Mouse (Mus musculus) midbrain, embryonic 10.5 days (tissue): ENCODE data around the gene Ctbs. TPM values are rescaled to one million over a fixed set of nuclear protein-coding genes. Genes with fewer than 3 reads are reported as not detected.

ENCODE experiments used
- DNase-seq: peaks from one replicate; pipeline ENCODE4 v3.0.0-alpha.2; 2017; ENCODE audit warnings: low spot score
- H3K27ac ChIP-seq: fragments of 300-500 bp; sonication (generic); replicated peaks from 2 replicates; pipeline ENCODE4 v1.5.1; 2016; ENCODE audit warnings: mild to moderate bottlenecking
- H3K27me3 ChIP-seq: fragments of 300-500 bp; sonication (generic); 2 replicates; pipeline ENCODE4 v1.6.1; 2016; ENCODE audit warnings: low read depth, mild to moderate bottlenecking; ENCODE audit not compliant: poor library complexity, severe bottlenecking
- H3K36me3 ChIP-seq: fragments of 300-500 bp; sonication (generic); 2 replicates; pipeline ENCODE4 v1.6.1; 2016; ENCODE audit warnings: mild to moderate bottlenecking, moderate library complexity
- H3K4me1 ChIP-seq: fragments of 300-500 bp; sonication (generic); 2 replicates; pipeline ENCODE4 v1.6.1; 2016
- H3K4me3 ChIP-seq: fragments of 300-500 bp; sonication (generic); 2 replicates; pipeline ENCODE4 v1.5.1; 2016; ENCODE audit warnings: mild to moderate bottlenecking, moderate library complexity
- H3K9me3 ChIP-seq: fragments of 300-500 bp; sonication (generic); replicated peaks from 2 replicates; pipeline ENCODE4 v1.6.1; 2016; ENCODE audit warnings: mild to moderate bottlenecking
- WGBS: fragments of 180-500 bp; shearing (Covaris S2); methylation state at CpG from one replicate; pipeline ENCODE4 v1.1.7; 2016; 5-methylcytosine and 5-hydroxymethylcytosine counted together
- polyA plus RNA-seq: library from polyadenylated mRNA; unstranded; fragments of >200 nt; fragmentation: Nextera tagmentation; extraction: Ambion mirVana; gene quantifications from 2 replicates; pipeline ENCODE4 v1.2.1, GENCODE M21; 2016

Gene Ctbs
- polyA plus RNA-seq, 1 experiment from 2014 or later = 5.7 TPM

DNA sequence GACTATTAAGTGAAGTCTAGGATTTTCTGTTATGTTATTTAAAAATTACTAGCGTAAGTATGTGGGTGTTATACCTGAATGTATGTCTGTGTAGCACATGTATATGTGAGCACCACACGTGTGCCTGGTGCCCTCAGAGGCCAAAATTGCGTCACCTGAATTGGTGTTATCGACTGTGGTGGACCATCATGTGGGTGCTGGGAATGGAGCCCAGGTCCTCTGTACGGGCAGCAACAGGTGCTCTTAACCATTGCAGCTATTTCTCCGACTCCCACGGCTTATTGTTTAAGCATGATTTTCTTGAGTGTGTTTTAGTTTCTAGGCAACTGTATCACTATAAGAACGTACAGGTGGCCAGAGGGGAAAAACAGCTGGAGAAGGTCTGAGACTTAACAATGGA is 13.5 kb upstream of the Ctbs start:
- H3K4me1 ChIP-seq = no peaks in the 10 kb centered on the region
- no peaks in the 10 kb centered on the region for H3K27me3 ChIP-seq
- no peaks in the 10 kb centered on the region for H3K9me3 ChIP-seq
- H3K36me3 ChIP-seq = peaks cover 88% of the 10 kb centered on the region
- no peak for DNase-seq
- 94% methylated on average over 8 of the region's 8 CpGs for WGBS
- no peak overlapping the region for H3K27ac ChIP-seq
- no peak overlapping the region for H3K4me3 ChIP-seq

DNA sequence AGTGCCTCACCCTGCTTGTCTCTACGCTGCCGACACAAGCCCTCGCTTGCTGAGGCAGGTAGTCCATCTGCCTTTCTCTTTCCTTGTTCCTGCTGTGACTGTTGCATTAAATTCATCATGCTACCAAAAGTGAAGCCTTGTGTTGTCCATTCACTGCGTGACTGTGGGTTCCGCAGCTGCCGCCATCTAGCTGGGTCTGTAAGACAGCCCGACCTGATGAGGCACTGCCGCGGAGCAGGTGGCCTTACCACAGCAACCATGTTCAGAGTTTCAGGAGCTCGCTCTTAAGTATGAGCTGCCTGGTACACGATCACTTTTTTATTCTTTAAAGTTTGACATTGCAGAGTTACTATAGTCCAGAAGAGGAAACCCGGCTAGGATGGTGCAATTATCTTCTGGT is 9.6 kb upstream of the Ctbs start:
- no peak overlapping the region for H3K4me3 ChIP-seq
- peaks cover 67% of the 10 kb centered on the region for H3K36me3 ChIP-seq
- no peaks in the 10 kb centered on the region for H3K27me3 ChIP-seq
- no peaks in the 10 kb centered on the region for H3K9me3 ChIP-seq
- H3K4me1 ChIP-seq = no peaks in the 10 kb centered on the region
- no peak for DNase-seq
- no peak overlapping the region for H3K27ac ChIP-seq
- 94% methylated on average over 12 of the region's 12 CpGs for WGBS

DNA sequence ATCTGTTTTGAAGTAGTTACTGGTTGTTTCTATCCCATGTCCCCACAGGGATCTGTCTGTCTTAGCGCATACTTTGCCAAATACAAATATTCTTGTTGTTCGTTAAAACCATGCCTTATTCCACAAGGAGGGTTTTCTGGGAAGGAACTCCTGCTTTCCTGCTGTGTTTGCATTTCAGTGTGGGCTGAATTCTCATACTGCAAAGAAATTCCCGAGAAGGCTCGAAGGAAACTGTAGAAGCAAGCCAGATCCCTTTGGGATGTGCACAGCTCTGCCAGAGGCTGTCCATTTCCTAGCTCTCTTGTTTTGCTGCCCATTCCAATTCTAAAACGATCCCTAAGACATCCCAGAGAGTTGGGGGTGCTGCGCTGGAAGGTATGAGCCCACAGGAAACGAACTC is 9.2 kb upstream of the Ctbs start:
- peaks cover 64% of the 10 kb centered on the region for H3K36me3 ChIP-seq
- H3K4me3 ChIP-seq = no peak overlapping the region
- H3K27ac ChIP-seq = no peak overlapping the region
- H3K4me1 ChIP-seq = no peaks in the 10 kb centered on the region
- H3K9me3 ChIP-seq = no peaks in the 10 kb centered on the region
- no peaks in the 10 kb centered on the region for H3K27me3 ChIP-seq
- no peak for DNase-seq
- WGBS = 93% methylated on average over 7 of the region's 7 CpGs

DNA sequence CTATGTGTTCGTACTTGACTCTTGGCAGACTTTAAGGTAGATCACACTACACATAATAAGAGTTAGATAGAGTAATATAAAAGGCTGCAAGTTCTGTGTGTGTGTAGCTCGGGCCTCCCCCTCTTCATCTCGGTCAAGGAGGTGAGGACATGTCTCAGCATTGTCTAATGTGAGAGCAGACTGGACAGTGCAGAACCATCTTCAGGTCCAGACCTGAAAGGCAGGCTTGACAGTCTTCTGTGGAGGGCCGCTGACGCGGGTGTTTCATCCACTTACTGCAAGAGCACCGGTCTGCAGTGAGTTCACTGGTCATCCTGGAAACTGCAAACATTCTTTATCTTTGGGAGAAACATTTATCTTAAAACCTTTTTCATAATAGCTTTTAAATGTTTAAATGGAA is 7.1 kb upstream of the Ctbs start:
- H3K9me3 ChIP-seq = no peaks in the 10 kb centered on the region
- WGBS = 94% methylated on average over 7 of the region's 7 CpGs
- DNase-seq = no peak
- H3K4me3 ChIP-seq = no peak overlapping the region
- H3K27ac ChIP-seq = no peak overlapping the region
- H3K36me3 ChIP-seq = peaks cover 52% of the 10 kb centered on the region
- H3K4me1 ChIP-seq = no peaks in the 10 kb centered on the region
- H3K27me3 ChIP-seq = no peaks in the 10 kb centered on the region

DNA sequence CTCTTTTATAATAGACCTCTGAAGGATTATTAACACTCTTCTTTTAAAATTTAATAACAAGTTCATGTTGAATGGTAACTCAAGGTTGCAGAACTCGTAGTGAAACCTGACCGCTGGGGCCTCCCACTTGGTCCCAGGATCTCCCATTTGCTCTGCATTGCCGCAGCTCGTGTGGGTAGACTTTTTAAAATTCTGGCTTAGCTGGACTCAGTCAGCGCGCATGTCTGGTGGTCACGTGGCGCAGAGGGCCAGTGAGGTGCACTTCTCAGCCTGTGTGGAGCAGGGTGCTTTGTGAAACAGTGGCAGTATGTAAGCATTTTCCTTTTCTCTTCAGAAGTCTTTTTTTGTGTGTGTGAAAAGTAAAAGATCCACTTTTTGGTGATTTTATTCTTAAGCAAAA is 6.7 kb upstream of the Ctbs start:
- H3K4me3 ChIP-seq = no peak overlapping the region
- 93% methylated on average over 8 of the region's 8 CpGs for WGBS
- no peaks in the 10 kb centered on the region for H3K27me3 ChIP-seq
- no peaks in the 10 kb centered on the region for H3K4me1 ChIP-seq
- no peak overlapping the region for H3K27ac ChIP-seq
- peaks cover 47% of the 10 kb centered on the region for H3K36me3 ChIP-seq
- DNase-seq = no peak
- H3K9me3 ChIP-seq = no peaks in the 10 kb centered on the region

DNA sequence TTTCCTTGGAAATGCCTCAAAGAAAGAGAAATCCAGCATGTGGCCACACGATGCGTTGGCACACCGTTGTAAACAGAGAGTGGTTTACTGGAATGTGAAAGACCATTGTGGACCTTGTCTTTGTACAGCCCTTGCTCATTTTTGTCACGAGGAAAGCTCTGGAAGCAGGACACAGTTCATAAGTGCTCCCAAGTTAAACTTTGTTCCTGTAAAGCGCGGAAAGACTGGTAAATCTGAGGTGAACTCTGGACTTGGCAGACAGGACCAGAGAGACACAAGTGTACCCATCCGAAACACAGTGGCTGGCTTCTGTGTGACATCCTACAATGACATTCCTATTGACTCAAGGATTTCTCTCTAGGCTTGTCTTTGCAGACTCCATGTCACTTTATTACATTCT is 6.2 kb upstream of the Ctbs start:
- no peaks in the 10 kb centered on the region for H3K9me3 ChIP-seq
- DNase-seq = no peak
- WGBS = 95% methylated on average over 7 of the region's 7 CpGs
- no peaks in the 10 kb centered on the region for H3K4me1 ChIP-seq
- peaks cover 43% of the 10 kb centered on the region for H3K36me3 ChIP-seq
- no peak overlapping the region for H3K4me3 ChIP-seq
- no peak overlapping the region for H3K27ac ChIP-seq
- no peaks in the 10 kb centered on the region for H3K27me3 ChIP-seq

DNA sequence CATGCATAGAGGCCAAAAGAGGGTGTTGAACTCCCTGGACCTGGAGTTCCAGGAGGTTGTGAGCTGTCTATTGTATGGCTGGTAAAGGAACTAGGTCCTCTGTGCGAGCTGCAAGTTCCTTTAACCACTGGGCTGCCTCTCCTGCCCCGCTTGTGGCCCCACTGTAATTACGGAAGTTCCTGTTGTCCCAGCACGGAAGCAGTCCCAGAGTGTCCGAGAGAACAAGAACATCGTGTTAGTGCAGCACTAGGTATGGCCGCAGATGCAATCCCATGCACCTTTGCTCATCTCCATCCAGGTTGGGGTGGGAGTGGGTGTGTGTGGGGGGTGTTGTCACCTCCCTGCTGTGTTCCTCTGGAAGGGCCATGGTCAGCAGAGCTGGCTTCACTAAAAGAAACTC is 4.7 kb upstream of the Ctbs start:
- 92% methylated on average over 7 of the region's 7 CpGs for WGBS
- Histone ChIP-seq H3K27ac (no peak overlapping the region), H3K36me3 (peaks cover 36% of the 10 kb centered on the region), H3K4me3 (no peak overlapping the region), H3K4me1 (peaks cover 2% of the 10 kb centered on the region), H3K9me3 (no peaks in the 10 kb centered on the region), H3K27me3 (no peaks in the 10 kb centered on the region)
- no peak for DNase-seq

DNA sequence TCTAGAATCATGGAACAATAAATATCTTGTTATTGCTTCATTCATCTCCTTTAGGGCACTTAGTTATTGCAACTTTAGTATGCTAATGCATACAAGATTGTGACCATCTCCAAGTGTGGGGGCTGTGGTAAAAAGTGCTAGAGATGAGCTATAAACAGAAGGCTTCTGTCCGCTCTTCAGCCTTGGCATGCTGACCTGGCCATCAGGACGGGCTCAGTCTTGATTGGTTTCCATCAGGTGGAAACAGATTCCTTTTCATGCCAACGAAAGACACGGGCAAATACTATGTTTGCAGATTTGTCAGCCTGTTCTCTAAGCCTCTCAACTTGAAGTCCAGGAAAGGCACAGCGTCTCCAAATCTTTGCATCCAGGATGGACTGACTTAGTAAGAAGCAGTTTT is 2.4 kb upstream of the Ctbs start:
- Histone ChIP-seq H3K27ac (no peak overlapping the region), H3K4me1 (peaks cover 17% of the 10 kb centered on the region), H3K9me3 (no peaks in the 10 kb centered on the region), H3K27me3 (no peaks in the 10 kb centered on the region), H3K4me3 (no peak overlapping the region), H3K36me3 (peaks cover 20% of the 10 kb centered on the region)
- no peak for DNase-seq
- WGBS = 91% methylated on average over 5 of the region's 5 CpGs

DNA sequence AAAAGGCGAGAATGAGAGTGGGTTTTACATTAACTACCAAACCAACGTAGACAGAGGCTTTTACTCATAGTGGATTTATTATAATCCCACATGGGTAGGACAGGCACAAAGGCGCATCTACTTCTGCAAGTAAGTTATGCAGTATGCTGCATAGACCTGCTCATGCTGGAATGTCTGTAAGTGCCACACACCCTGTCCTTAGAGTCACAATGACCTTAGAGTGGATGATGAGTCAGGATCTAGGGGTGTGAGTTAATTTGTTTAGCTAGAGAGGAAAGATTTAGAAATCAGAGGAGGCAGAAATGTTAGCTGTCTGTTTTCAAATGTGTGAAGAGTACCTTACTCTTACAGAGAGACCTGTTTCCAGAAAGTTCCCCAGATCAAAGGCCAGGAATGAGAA is 2.0 kb upstream of the Ctbs start:
- H3K4me1 ChIP-seq = peaks cover 17% of the 10 kb centered on the region
- H3K27ac ChIP-seq = no peak overlapping the region
- 91% methylated on average over 3 of the region's 3 CpGs for WGBS
- H3K9me3 ChIP-seq = no peaks in the 10 kb centered on the region
- no peak for DNase-seq
- H3K27me3 ChIP-seq = no peaks in the 10 kb centered on the region
- H3K4me3 ChIP-seq = no peak overlapping the region
- H3K36me3 ChIP-seq = peaks cover 15% of the 10 kb centered on the region

DNA sequence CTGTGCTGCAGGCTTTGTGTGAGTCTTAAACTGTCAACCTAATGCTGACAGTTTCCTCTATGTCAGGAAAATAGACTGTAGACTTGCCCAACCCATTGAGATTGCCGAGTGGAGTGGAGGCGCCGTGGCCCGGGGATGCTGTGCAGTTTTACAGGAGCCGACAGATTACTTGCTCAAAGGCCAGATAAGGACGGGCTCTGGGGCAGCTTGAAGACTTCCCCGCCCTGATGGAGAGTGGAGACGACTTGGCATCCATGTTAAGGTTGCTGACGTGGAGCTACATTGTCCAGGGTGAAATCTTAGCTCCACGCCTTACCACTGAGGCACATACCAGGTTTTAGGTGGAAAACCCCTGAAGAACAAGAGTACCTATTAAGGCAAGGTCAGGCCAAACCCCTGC is 1.2 kb upstream of the Ctbs start:
- Histone ChIP-seq H3K27me3 (no peaks in the 10 kb centered on the region), H3K9me3 (no peaks in the 10 kb centered on the region), H3K4me3 (no peak overlapping the region), H3K27ac (no peak overlapping the region), H3K36me3 (peaks cover 13% of the 10 kb centered on the region), H3K4me1 (peaks cover 17% of the 10 kb centered on the region)
- WGBS = 88% methylated on average over 10 of the region's 10 CpGs
- DNase-seq = no peak

DNA sequence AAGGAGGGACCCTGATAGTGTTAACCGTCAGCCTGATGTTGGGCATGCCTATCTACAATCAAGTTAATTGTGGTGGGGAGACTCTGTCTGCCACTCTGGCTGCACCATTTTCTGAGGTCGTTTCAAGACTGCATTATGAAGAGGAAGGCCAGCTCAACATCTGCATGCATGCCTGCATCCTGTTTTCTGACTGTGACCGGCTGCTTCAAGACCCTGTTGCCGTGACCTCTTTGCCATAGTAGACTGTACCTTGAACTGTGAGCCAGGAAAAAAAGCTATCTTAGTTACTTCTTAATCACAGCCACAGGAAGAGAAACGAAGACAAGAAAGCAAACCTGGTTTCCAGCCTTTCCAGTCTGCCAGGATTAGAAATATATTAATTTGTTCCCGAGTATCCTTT is 626 bp upstream of the Ctbs start:
- no peaks in the 10 kb centered on the region for H3K9me3 ChIP-seq
- no peak for DNase-seq
- no peak overlapping the region for H3K4me3 ChIP-seq
- no peaks in the 10 kb centered on the region for H3K27me3 ChIP-seq
- peaks cover 9% of the 10 kb centered on the region for H3K36me3 ChIP-seq
- H3K27ac ChIP-seq = no peak overlapping the region
- H3K4me1 ChIP-seq = peaks cover 17% of the 10 kb centered on the region
- WGBS = 83% methylated on average over 6 of the region's 6 CpGs

DNA sequence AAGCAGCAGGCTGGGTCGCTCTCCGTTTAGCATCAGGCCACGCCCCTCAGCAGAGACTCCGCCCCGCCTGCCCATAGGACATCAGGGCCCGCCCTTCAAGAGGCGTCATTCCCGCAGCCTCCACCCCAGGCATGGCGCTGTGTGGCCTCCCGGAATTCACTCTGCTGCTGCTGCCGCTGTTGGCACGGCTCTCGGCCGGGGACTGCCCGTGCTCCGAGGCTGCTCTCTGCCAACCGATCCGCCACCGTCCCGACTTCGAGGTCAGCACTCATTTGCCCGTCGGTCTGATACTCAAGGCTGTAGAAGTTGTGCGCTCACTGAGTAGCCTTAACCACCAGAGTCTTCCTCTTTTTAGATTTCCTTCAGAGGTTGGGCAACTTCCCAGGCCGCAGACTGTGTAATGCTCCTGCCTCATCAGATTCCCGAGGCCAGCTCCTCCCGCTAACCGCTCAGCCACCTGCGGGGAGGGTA is 811 bp downstream of the Ctbs start:
- under 1% methylated on average over 29 of the region's 29 CpGs for WGBS
- Histone ChIP-seq H3K9me3 (no peaks in the 10 kb centered on the region), H3K4me1 (peaks cover 17% of the 10 kb centered on the region), H3K36me3 (peaks cover 9% of the 10 kb centered on the region), H3K27me3 (no peaks in the 10 kb centered on the region), H3K4me3 (peak overlapping the region; percentile 65), H3K27ac (peak overlapping the region; percentile 87)
- peak; percentile 93 for DNase-seq

DNA sequence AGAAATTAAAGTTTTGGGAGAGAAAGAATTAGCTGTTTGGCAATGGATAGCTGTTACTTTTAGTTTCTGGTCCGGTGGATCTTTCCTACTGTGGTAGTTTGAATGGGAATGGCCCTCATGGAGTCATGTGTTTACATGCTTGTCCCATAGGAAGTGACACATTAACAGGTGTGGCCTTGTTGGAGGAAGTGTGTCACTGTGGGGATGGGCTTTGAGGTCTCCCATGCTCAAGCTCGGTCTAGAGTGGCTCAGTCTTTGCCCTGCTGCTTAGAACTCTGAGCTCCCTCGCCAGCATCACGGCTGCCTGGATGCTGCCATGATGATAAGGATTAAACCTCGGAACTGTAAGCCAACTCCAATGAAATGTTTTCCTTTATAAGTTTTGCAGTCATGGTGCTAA is 1.8 kb downstream of the Ctbs start:
- 82% methylated on average over 5 of the region's 5 CpGs for WGBS

DNA sequence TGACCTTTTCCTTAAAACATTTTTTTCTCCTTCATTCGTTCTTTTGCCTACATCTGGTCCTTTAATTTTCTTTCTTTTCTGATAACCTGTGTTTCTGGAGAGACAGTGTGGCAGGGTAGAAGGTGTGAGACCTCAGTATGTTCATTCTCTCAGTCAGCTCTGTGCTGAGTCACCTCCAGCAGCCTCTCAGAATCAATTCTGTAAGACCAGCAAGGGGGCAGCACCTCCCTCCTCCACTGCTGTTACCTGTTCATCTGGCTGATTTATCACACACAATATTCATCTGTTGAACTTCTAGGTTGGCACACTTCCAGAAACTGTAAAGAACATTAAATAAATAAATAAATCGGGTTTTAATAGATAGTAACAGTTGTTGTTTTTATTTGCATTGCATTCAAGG is 13.3 kb downstream of the Ctbs start:
- H3K27me3 ChIP-seq = no peaks in the 10 kb centered on the region
- no peak for DNase-seq
- 70% methylated on average over 2 of the region's 2 CpGs for WGBS
- H3K9me3 ChIP-seq = no peaks in the 10 kb centered on the region
- no peak overlapping the region for H3K27ac ChIP-seq
- H3K4me1 ChIP-seq = no peaks in the 10 kb centered on the region
- H3K4me3 ChIP-seq = no peak overlapping the region
- 0 out of 2 replicates have a peak, but pooled peaks cover 2% of the 10 kb centered on the region for H3K36me3 ChIP-seq

More for the DNA sequence above, 1.8 kb downstream of the Ctbs start:
- Histone ChIP-seq H3K27me3 (no peaks in the 10 kb centered on the region), H3K9me3 (no peaks in the 10 kb centered on the region), H3K27ac (no peak overlapping the region), H3K4me1 (peaks cover 17% of the 10 kb centered on the region), H3K4me3 (no peak overlapping the region), H3K36me3 (no peaks in the 10 kb centered on the region)
- no peak for DNase-seq
